Mouse (Mus musculus) spleen, postnatal 4 days (tissue): ENCODE data around the gene Abcb6.
A peak's percentile ranks its signal among the peaks of the same experiment; 100 is the strongest.

ENCODE experiments used
- DNase-seq, 2 experiments: peaks; one replicate each; pipeline ENCODE4 v3.0.0; 2022; ENCODE audit warnings: low spot score in 2 of 2

The Abcb6 gene

GRCm38 (mm10) chr1:75208967-75209678, 28.9 kb upstream of the Abcb6 start:
- peak; percentile 51 to 77 for DNase-seq

GRCm38 (mm10) chr1:75201236-75201635, 21.0 kb upstream of the Abcb6 start:
- no peak for DNase-seq

- DNase-seq: peak; percentile 45 to 73
These were observed 12.3 kb upstream of the Abcb6 start for GRCm38 (mm10) chr1:75192452-75192851.

GRCm38 (mm10) chr1:75191622-75192402, 11.6 kb upstream of the Abcb6 start, which contains the start of the genes Ankzf1 and Atg9a:
Gene Ankzf1 (plus strand): TSS chr1:75192151.
Gene Atg9a (minus strand): TSS chr1:75192196.
- DNase-seq: peak; percentile 94

- DNase-seq: no peak
These were observed 11.0 kb upstream of the Abcb6 start for GRCm38 (mm10) chr1:75191258-75191621.

- peak in 1 of 2 experiments; percentile 65 for DNase-seq
These were observed 10.4 kb upstream of the Abcb6 start for GRCm38 (mm10) chr1:75190577-75190976.

- DNase-seq: no peak
These were observed 7.8 kb upstream of the Abcb6 start for GRCm38 (mm10) chr1:75187914-75188483.

GRCm38 (mm10) chr1:75187126-75187525, 6.9 kb upstream of the Abcb6 start:
- no peak for DNase-seq

GRCm38 (mm10) chr1:75185495-75185894, 5.3 kb upstream of the Abcb6 start:
- no peak for DNase-seq

- peak in 1 of 2 experiments; percentile 60 for DNase-seq
These were observed 2.0 kb upstream of the Abcb6 start for GRCm38 (mm10) chr1:75182160-75182559.

GRCm38 (mm10) chr1:75181377-75181870, 1.2 kb upstream of the Abcb6 start:
- peak in 1 of 2 experiments; percentile 61 for DNase-seq

GRCm38 (mm10) chr1:75180741-75181140, 549 bp upstream of the Abcb6 start:
- DNase-seq: peak in 1 of 2 experiments; percentile 63

GRCm38 (mm10) chr1:75179334-75180104, 673 bp downstream of the Abcb6 start:
- peak in 1 of 2 experiments; percentile 63 for DNase-seq

GRCm38 (mm10) chr1:75168472-75169464, 11.4 kb downstream of the Abcb6 start, which contains the start of gene Zfand2b:
Gene Zfand2b (plus strand): TSS chr1:75168646.
- peak; percentile 98 to 99 for DNase-seq

GRCm38 (mm10) chr1:75168093-75168471, 12.1 kb downstream of the Abcb6 start:
- DNase-seq: no peak

- DNase-seq: no peak
These were observed 20.0 kb downstream of the Abcb6 start for GRCm38 (mm10) chr1:75160256-75160617.

GRCm38 (mm10) chr1:75159540-75160255, 20.5 kb downstream of the Abcb6 start:
- no peak for DNase-seq

- no peak for DNase-seq
These were observed 21.2 kb downstream of the Abcb6 start for GRCm38 (mm10) chr1:75158990-75159389.

GRCm38 (mm10) chr1:75155837-75156236, 24.4 kb downstream of the Abcb6 start:
- DNase-seq: no peak

- no peak for DNase-seq
These were observed 31.5 kb downstream of the Abcb6 start for GRCm38 (mm10) chr1:75148727-75149126.
